Mouse (Mus musculus) embryonic fibroblast, embryonic 13.5 days (primary cell): ENCODE measurements around the gene Csrp3.

Experiments
- CTCF ChIP-seq: IDR thresholded peaks from 2 replicates; pipeline ENCODE4 v1.5.1; 2011; ENCODE audit warnings: mild to moderate bottlenecking, control low read depth, low read length, moderate library complexity, borderline replicate concordance; ENCODE audit not compliant: insufficient read depth
- POLR2A ChIP-seq: IDR thresholded peaks from 2 replicates; pipeline ENCODE4 v1.6.1; 2011; ENCODE audit warnings: low read depth, mild to moderate bottlenecking, control low read depth, low read length, moderate library complexity

DNA sequence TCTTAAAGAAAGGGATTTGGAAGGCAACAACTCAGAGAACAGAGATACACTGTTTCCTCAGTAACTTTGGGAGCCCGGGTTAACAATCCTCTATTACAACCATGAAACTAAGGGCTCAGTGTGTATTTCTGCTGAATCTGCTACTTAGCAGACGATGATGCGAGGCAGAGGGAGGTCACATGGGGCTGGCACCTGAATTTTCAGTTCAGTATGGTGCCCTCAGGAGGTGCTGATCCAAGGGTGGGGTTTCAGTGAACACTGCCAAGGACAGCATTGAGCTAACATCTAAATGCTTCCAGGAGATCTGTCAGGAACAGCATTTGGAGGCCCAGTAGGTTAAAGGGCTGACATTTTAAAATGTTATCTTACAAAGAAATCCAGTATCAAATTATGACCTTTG is 31.7 kb upstream of the Csrp3 start:
- TF ChIP-seq POLR2A, result no peak
- TF ChIP-seq CTCF, result no peak
